Mouse (Mus musculus) hindbrain, embryonic 15.5 days (tissue): Measurements from ENCODE around the gene Dusp23. TPM values are rescaled to one million over a fixed set of nuclear protein-coding genes. Genes with fewer than 3 reads are reported as not detected.

Source experiments
- ATAC-seq: fragments of 200-750 bp; cut with Nextera tagmentation; 2 replicates; pipeline ENCODE4 v1.8.0; 2017; ENCODE audit warnings: low read depth, moderate number of reproducible peaks, moderate TSS enrichment; ENCODE audit not compliant: low FRiP score
- H3K27ac ChIP-seq: fragments of 300-500 bp; sonication (generic); replicated peaks from 2 replicates; pipeline ENCODE4 v1.5.1; 2015; ENCODE audit warnings: mild to moderate bottlenecking, inconsistent platforms
- H3K27me3 ChIP-seq: fragments of 300-500 bp; sonication (generic); 2 replicates; pipeline ENCODE4 v1.6.1; 2015; ENCODE audit warnings: control low read depth, inconsistent platforms
- H3K36me3 ChIP-seq: fragments of 300-500 bp; sonication (generic); 2 replicates; pipeline ENCODE4 v1.6.1; 2015; ENCODE audit warnings: control low read depth, inconsistent platforms
- H3K4me1 ChIP-seq: fragments of 300-500 bp; sonication (generic); replicated peaks from 2 replicates; pipeline ENCODE4 v1.6.1; 2015; ENCODE audit warnings: control low read depth, inconsistent platforms
- H3K4me2 ChIP-seq: fragments of 300-500 bp; sonication (generic); 2 replicates; pipeline ENCODE4 v1.6.1; 2015; ENCODE audit warnings: moderate library complexity, mild to moderate bottlenecking, inconsistent platforms
- H3K4me3 ChIP-seq: fragments of 300-500 bp; sonication (generic); 2 replicates; pipeline ENCODE4 v1.5.1; 2015; ENCODE audit warnings: mild to moderate bottlenecking, inconsistent platforms
- H3K9ac ChIP-seq: fragments of 300-500 bp; sonication (generic); 2 replicates; pipeline ENCODE4 v1.6.1; 2015; ENCODE audit warnings: inconsistent platforms
- H3K9me3 ChIP-seq: fragments of 300-500 bp; sonication (generic); 2 replicates; pipeline ENCODE4 v1.6.1; 2016; ENCODE audit warnings: control low read depth, inconsistent platforms
- WGBS: fragments of 180-500 bp; shearing (Covaris S2); methylation state at CpG from one replicate; pipeline ENCODE4 v1.1.7; 2015; 5-methylcytosine and 5-hydroxymethylcytosine counted together
- polyA plus RNA-seq: library from polyadenylated mRNA; unstranded; fragments of >200 nt; fragmentation: Nextera tagmentation; extraction: Ambion mirVana; gene quantifications from 2 replicates; pipeline ENCODE4 v1.2.1, GENCODE M21; 2015

Gene Dusp23
- polyA plus RNA-seq, 1 experiment from 2014 or later: 10.1 TPM

DNA sequence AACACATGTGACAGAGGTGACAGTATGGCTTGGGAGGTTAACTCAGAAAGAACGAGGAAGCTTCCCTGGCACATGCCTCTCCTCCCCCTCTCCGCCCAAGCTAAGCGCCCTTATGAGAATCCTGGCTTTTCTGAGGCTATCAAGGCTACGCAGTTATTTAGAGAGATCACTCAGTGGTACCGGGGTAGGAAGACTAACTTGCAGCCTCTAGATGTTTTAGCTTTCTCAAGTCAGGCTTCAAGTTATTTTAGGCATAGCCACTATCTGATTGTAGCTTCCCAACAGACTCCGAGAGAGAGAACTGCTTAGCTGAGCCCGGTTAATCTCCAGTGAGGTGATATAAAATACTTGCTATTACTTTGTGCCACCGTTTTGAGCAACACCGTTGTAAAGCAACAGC lies 16.6 kb upstream of the Dusp23 start:
- 83% methylated on average over 9 of the region's 9 CpGs for WGBS
- H3K4me3 ChIP-seq: no peak overlapping the region
- H3K27me3 ChIP-seq: no peaks in the 10 kb centered on the region
- no peaks in the 10 kb centered on the region for H3K36me3 ChIP-seq
- H3K27ac ChIP-seq: no peak overlapping the region
- H3K9ac ChIP-seq: no peak overlapping the region
- no peaks in the 10 kb centered on the region for H3K9me3 ChIP-seq
- no peak overlapping the region for H3K4me2 ChIP-seq
- H3K4me1 ChIP-seq: no peaks in the 10 kb centered on the region
- ATAC-seq: no peak

GRCm38 (mm10) chr1:172647236-172647635 lies 14.5 kb upstream of the Dusp23 start:
- Histone ChIP-seq H3K9me3 (no peaks in the 10 kb centered on the region), H3K9ac (no peak overlapping the region), H3K4me1 (no peaks in the 10 kb centered on the region), H3K36me3 (no peaks in the 10 kb centered on the region), H3K27ac (no peak overlapping the region), H3K4me2 (no peak overlapping the region), H3K27me3 (no peaks in the 10 kb centered on the region), H3K4me3 (no peak overlapping the region)
- no peak for ATAC-seq
- WGBS: 55% methylated on average over 4 of the region's 4 CpGs

GRCm38 (mm10) chr1:172638781-172639180 lies 6.0 kb upstream of the Dusp23 start:
- WGBS: 68% methylated on average over 2 of the region's 2 CpGs
- Histone ChIP-seq H3K4me3 (no peak overlapping the region), H3K4me2 (no peak overlapping the region), H3K27ac (no peak overlapping the region), H3K36me3 (no peaks in the 10 kb centered on the region), H3K9me3 (no peaks in the 10 kb centered on the region), H3K4me1 (no peaks in the 10 kb centered on the region), H3K27me3 (no peaks in the 10 kb centered on the region), H3K9ac (no peak overlapping the region)
- ATAC-seq: no peak

DNA sequence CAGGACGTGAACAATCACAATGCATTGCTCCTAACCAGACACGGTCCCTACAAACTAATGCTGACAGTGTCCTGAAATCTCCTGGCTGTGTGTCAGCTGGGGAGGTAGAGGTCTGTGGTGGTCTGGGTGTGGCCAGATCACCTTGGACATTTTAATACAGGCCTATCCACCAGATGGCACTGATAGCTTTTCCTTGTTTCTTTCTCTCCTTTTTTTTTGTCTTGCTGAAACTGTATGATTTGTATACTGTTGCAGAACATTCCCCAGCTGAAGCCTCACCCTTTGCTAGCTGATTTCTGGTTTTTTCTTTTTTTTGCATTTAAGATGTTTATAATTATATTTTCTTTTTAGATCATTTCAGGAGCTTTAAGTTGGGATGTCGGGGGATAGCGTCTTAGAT lies 5.0 kb upstream of the Dusp23 start:
- no peaks in the 10 kb centered on the region for H3K36me3 ChIP-seq
- WGBS: 76% methylated on average over 4 of the region's 4 CpGs
- no peak overlapping the region for H3K4me2 ChIP-seq
- no peak for ATAC-seq
- no peaks in the 10 kb centered on the region for H3K9me3 ChIP-seq
- H3K9ac ChIP-seq: no peak overlapping the region
- no peak overlapping the region for H3K27ac ChIP-seq
- H3K4me1 ChIP-seq: no peaks in the 10 kb centered on the region
- H3K27me3 ChIP-seq: no peaks in the 10 kb centered on the region
- no peak overlapping the region for H3K4me3 ChIP-seq

DNA sequence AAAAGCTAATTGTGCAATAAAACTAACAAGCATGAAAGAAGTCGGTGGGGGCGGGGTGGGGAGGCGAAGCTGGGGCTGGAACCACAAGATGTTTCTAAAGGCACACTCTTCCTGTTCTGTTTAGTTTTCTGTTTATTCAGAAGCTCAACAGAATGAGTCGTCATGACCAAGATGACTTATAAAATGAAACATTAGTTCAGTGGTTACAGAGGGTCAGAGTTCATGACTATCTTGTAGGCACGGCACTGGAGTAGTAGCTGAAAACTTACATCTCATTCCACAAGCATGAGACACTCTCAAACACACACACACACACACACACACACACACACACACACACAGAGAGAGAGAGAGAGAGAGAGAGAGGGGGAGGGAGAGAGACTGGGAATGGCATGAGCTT lies 3.5 kb upstream of the Dusp23 start:
- no peak overlapping the region for H3K4me2 ChIP-seq
- 90% methylated on average over 5 of the region's 5 CpGs for WGBS
- H3K4me3 ChIP-seq: no peak overlapping the region
- H3K4me1 ChIP-seq: no peaks in the 10 kb centered on the region
- no peaks in the 10 kb centered on the region for H3K36me3 ChIP-seq
- no peaks in the 10 kb centered on the region for H3K9me3 ChIP-seq
- no peak overlapping the region for H3K9ac ChIP-seq
- H3K27ac ChIP-seq: no peak overlapping the region
- ATAC-seq: no peak
- H3K27me3 ChIP-seq: no peaks in the 10 kb centered on the region

DNA sequence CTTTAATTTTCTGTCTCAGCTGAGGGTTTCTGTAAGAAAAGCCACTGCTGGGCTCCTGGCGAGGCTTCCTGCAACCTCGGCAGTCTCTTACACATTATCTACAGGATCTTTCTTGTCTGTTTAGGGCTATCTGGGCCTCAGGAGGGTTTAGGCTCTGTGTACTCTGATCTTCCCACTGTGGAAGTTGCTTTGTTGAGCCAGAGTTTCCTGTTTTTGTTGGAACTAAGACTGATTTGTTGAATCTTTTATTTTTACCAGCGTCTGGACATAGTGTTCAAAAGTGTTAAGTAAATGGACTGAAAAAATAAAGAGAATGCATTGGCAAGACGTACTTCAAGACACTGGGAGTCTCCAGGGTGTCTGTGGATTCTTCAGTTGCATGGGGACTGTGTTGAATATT lies 2.5 kb upstream of the Dusp23 start:
- Histone ChIP-seq H3K4me1 (no peaks in the 10 kb centered on the region), H3K9me3 (no peaks in the 10 kb centered on the region), H3K27me3 (no peaks in the 10 kb centered on the region), H3K4me2 (no peak overlapping the region), H3K4me3 (no peak overlapping the region), H3K9ac (no peak overlapping the region), H3K27ac (peak overlapping the region; percentile 45), H3K36me3 (no peaks in the 10 kb centered on the region)
- ATAC-seq: no peak
- WGBS: 53% methylated on average over 4 of the region's 4 CpGs

GRCm38 (mm10) chr1:172634136-172634535 lies 1.4 kb upstream of the Dusp23 start:
- Histone ChIP-seq H3K4me2 (no peak overlapping the region), H3K4me3 (no peak overlapping the region), H3K9ac (no peak overlapping the region), H3K4me1 (no peaks in the 10 kb centered on the region), H3K9me3 (no peaks in the 10 kb centered on the region), H3K27me3 (no peaks in the 10 kb centered on the region), H3K27ac (no peak overlapping the region), H3K36me3 (no peaks in the 10 kb centered on the region)
- no peak for ATAC-seq
- WGBS: 90% methylated on average over 2 of the region's 2 CpGs

DNA sequence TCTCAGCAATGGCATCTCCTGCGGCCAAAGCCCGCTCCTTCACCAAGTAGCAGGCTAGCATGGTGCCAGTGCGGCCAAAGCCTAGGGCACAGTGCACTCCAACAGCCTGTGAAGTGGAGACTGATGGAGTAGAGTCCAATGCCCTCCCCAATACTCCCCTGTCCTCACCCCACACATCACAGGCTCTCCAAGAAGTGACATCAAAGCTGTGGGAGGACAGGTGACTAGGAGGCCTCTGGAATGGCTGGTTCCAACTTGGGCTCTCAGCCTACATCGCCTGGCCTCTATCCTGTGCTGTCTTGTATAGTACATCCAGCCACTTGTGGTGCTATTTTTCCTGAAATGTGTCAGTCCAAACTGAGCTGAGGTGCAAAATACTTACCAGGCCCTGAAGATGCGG lies 1.0 kb downstream of the Dusp23 start:
- Histone ChIP-seq H3K4me3 (0 out of 2 replicates have a peak overlapping the region, but pooled peaks have one; percentile 63), H3K4me2 (0 out of 2 replicates have a peak overlapping the region, but pooled peaks have one; percentile 74), H3K9ac (no peak overlapping the region), H3K36me3 (no peaks in the 10 kb centered on the region), H3K4me1 (no peaks in the 10 kb centered on the region), H3K27me3 (no peaks in the 10 kb centered on the region), H3K27ac (no peak overlapping the region), H3K9me3 (no peaks in the 10 kb centered on the region)
- whole genome bisulfite sequencing: 88% methylated on average over 5 of the region's 5 CpGs
- no peak for ATAC-seq

GRCm38 (mm10) chr1:172629831-172630230 lies 2.9 kb downstream of the Dusp23 start:
- H3K4me2 ChIP-seq: no peak overlapping the region
- H3K27me3 ChIP-seq: no peaks in the 10 kb centered on the region
- WGBS: 69% methylated on average over 7 of the region's 7 CpGs
- no peaks in the 10 kb centered on the region for H3K9me3 ChIP-seq
- H3K36me3 ChIP-seq: no peaks in the 10 kb centered on the region
- H3K4me1 ChIP-seq: no peaks in the 10 kb centered on the region
- no peak overlapping the region for H3K9ac ChIP-seq
- H3K4me3 ChIP-seq: no peak overlapping the region
- H3K27ac ChIP-seq: no peak overlapping the region
- ATAC-seq: no peak

DNA sequence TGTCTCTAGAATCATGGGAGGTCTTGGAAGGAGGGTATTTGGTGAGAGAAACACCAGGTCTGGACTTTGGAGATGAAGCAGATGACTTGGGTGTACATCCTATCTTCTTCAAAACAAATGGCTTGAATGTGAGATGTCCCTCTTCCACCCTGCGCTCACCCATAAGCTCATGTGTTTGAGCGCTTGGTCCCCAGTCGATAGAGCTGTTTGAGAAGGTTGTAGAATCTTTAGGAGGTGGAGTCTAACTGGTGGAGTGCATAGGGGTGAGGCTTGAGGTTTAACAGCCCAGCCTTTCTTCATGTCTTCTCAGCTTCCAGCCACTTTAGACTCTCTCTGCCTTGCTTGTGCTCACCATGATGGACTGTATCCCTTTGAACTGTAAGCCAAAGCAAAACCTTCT lies 6.5 kb downstream of the Dusp23 start:
- H3K27me3 ChIP-seq: no peaks in the 10 kb centered on the region
- H3K4me3 ChIP-seq: no peak overlapping the region
- no peak overlapping the region for H3K9ac ChIP-seq
- no peaks in the 10 kb centered on the region for H3K4me1 ChIP-seq
- no peak overlapping the region for H3K4me2 ChIP-seq
- no peaks in the 10 kb centered on the region for H3K9me3 ChIP-seq
- H3K27ac ChIP-seq: no peak overlapping the region
- no peak for ATAC-seq
- WGBS: 96% methylated on average over 3 of the region's 3 CpGs
- H3K36me3 ChIP-seq: no peaks in the 10 kb centered on the region

DNA sequence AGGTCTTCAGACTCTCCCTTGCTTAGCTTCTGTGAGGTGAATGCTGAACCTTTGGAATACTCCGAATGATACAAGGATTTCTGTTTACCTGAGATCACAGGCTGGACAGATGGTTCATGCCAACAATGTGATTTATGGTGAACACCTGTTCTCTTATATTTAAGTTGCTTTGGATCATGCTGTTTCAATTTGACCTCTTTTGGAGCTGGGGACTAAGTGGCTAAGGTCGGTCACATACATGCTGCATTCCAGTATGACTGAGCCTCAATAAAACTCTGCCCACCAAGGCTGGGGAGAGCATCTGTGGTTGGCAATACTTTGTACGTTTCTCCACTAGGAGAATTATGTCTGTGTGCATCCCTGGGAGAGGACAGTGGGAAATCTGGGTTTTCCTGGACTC lies 8.7 kb downstream of the Dusp23 start:
- no peaks in the 10 kb centered on the region for H3K4me1 ChIP-seq
- no peak for ATAC-seq
- 85% methylated on average over 3 of the region's 3 CpGs for WGBS

GRCm38 (mm10) chr1:172623599-172623998 lies 9.2 kb downstream of the Dusp23 start:
- Histone ChIP-seq H3K9me3 (no peaks in the 10 kb centered on the region), H3K4me2 (no peak overlapping the region), H3K9ac (no peak overlapping the region), H3K4me1 (no peaks in the 10 kb centered on the region), H3K4me3 (no peak overlapping the region), H3K27me3 (no peaks in the 10 kb centered on the region), H3K36me3 (no peaks in the 10 kb centered on the region), H3K27ac (no peak overlapping the region)
- no peak for ATAC-seq
- 79% methylated on average over 5 of the region's 5 CpGs for WGBS

More for the DNA sequence above, 8.7 kb downstream of the Dusp23 start:
- no peaks in the 10 kb centered on the region for H3K9me3 ChIP-seq
- H3K4me3 ChIP-seq: no peak overlapping the region
- H3K27ac ChIP-seq: no peak overlapping the region
- H3K9ac ChIP-seq: no peak overlapping the region
- no peaks in the 10 kb centered on the region for H3K27me3 ChIP-seq
- no peak overlapping the region for H3K4me2 ChIP-seq
- H3K36me3 ChIP-seq: no peaks in the 10 kb centered on the region

- Histone ChIP-seq H3K27me3 (no peaks in the 10 kb centered on the region), H3K36me3 (no peaks in the 10 kb centered on the region), H3K4me2 (no peak overlapping the region), H3K27ac (no peak overlapping the region), H3K4me3 (no peak overlapping the region), H3K9ac (no peak overlapping the region), H3K9me3 (no peaks in the 10 kb centered on the region), H3K4me1 (peaks cover 17% of the 10 kb centered on the region)
- WGBS: 20% methylated on average over 7 of the region's 7 CpGs
- no peak for ATAC-seq
Measured at GRCm38 (mm10) chr1:172619235-172619634, 13.5 kb downstream of the Dusp23 start.
